Mouse (Mus musculus) cerebellum, adult 18-20 months (tissue): ENCODE data around the gene Rpl13a.
"Not testable (repeated sequence)": the region's sequence is repeated elsewhere in the genome, so short reads cannot be mapped to it uniquely, and the experiment has no call there.

Source experiments
- DNase-seq, 2 experiments: peaks; one replicate each; pipeline ENCODE4 v3.0.0; 2021

Rpl13a gene

DNA sequence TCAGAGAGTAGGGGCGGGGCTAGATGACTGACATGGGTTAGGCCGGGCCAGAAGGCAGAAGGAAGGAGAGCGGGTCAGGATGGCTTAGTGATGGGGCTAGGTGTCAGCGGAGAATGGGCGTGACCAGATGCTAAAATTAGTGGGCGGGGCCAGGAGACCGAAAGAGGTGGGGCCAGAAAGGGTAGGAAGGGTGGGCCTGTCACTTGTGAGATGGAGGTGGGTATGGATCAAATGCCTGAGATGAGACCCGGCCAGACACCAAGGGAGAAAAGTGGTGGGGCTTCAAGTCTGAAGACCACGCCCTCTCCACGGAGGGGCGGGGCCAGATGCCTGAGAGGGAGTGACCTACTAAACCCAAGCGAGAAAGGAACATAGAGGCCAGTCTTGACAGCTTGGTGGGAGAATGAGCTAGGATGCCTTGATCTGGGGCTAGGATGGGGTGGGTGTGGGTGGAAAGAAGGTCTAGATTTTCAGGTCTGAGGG, 6.0 kb upstream of the Rpl13a start:
- DNase-seq: no peak

DNA sequence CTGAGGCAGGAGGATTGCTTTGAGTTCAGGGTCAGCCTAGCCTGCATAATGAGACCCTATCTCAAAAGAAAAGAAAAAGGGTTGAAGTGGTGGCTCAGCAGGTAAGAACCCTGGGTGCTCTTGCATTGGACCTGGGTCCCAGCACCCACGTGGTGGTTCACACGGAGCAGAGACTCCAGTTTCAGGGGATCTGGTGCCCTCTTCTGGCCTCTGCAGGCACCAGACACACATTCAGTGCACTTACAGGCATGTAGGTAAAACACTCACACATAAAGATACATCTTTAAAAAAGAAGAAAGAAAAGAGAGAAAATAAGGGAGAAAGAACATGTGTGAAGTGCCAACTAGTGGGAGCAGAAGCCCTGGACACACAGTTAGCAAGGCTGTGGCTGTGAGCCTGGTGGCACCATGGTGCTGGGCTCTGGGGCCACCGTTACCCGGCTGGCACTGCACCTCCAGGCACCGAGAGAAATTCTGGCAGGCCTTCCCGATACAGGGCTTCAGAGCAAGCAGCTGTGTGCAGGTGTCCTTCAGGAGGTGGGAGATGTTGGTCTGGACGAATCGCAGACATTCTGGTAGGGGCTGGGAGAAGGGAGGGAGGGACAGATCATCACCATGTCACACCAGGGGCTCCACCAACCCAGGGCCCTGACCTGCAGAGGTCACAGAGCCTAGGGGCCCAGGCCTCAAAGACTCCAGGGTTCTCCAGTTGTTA, 5.0 kb upstream of the Rpl13a start:
- DNase-seq: no peak

DNA sequence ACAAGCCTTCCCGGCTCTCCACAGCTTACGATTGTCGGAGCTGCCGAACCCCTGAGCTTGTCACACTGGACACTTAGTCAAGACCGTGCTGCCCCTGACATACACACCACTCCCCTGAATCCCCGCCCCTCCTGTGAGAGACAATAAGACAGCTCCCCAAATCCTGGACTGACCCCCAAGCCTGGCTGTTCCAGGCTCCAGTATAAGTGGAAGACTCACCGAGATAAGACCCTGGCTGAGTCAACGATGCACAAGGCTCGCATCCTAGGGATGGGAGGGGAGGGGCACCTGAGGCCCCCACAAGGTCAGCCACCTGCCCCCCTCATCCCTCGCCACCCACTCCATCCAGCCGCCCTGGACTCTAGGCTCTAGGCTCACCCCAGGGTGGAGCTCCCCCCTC, 3.3 kb upstream of the Rpl13a start:
- DNase-seq: no peak

DNA sequence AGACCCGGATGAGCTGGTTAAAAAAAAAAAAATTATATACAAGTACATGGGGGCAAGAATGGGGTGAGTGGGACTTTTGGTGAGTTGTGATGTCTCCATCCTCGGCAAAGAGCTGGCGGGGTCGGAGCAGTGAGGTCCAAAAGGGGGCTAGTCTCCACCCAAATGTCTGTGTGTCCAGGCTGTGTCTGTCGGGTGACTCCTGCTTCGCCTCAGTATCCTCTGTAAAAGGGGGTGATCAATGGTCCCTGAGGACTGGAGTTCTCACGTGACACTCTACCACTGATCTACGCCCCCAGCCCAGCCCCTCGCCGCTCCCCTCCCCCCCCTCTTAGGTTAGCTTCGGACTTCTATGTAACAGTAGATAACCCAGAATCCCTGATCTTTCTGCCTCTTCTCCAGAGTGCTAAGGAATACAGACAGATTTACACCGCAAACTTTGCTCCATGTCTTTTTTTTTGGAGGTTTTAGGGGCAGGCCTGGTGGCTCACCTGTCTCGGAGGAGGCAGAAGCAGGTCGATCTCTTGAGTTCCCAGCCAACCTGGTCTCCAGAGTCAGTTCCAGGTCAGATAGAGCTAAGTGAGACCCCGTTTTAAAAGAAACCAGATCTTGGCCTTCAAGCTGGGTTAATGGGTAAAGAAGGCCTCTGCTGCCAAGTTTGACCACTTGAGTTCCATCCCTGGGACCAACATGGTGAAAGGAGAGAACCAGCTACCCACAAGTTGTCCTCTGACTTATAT, 1.4 kb upstream of the Rpl13a start:
- no peak for DNase-seq

DNA sequence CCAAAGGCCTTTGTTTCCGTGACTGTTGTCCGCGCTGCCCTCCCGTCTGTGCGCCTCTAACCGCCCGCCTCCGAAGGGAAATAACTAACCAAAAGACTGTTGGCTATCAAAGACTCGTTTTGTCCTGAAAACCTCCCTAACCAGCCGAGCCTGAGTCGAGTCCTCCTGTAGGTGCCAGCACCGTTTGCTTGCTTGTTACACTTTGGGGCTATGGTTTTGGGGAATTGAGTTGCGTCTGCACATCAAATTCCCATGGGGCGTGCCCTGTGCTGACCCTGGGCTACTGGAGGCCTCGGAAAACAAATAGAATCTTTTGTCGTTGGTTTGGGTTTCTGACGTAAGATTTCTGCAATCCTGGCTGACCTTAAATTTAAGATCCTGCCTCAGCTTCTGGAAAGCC, 757 bp upstream of the Rpl13a start:
- no peak for DNase-seq

DNA sequence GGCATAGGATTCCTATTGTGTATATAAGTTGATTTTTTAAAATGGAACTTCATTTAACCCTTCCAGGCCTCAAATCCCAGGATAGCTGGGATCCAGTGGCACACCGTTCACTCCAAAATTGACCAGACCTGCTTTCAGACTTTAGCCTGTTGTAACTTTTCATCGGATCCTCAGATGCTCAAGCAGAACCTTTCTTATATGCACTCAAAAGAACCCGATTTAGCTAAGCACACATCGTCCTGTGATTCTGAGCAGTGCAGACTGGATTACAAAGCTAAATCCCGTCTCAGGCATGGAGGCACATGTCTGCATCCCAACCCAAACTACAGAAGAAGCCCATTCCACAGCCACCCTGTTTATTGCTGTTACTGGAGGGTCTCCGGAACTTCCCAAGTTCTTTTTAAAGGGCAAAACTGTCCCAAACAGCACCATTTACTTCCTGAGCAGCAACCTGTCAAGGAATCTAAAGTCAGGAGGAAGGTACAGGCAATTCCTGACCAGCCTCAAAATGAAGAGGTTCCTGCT, 799 bp downstream of the Rpl13a start:
- DNase-seq: no peak

DNA sequence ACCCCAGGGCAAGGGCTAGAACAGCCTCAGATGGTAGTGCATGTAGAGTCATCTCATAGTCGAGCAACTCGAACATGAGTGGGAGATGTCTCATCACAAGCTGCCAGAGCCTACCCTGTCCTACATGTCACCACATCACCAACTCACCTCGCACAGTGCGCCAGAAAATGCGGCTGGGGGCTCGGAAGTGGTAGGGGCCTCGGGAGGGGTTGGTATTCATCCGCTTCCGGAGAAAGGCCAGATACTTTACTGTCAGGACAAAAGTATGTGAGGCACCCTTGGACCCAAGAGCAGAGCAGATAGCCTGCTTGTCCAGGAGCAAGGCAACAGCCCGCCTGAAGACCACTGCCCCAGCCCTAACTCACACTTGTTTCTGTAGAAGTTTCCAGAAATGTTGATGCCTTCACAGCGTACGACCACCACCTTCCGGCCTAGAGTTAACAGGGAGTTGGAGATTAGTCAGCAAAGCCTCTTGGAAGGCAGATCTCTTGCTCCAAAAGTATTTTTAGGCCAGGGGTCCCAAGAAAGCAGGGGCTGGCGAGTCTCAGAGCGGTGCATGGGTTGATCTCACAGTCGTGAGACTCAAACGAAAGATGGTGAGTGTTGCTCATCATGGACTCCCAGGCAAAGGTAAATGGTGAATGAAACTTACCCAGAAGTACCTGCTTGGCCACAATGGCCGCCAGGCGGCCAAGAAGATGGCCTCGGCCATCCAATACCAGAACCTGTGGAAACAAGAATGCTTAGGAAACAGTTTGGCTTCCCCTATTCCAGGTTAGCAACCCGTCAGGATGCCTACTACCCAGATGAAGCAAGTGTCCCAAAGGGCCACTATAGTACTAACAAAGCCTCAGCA, 1.5 kb downstream of the Rpl13a start:
- DNase-seq: no peak

DNA sequence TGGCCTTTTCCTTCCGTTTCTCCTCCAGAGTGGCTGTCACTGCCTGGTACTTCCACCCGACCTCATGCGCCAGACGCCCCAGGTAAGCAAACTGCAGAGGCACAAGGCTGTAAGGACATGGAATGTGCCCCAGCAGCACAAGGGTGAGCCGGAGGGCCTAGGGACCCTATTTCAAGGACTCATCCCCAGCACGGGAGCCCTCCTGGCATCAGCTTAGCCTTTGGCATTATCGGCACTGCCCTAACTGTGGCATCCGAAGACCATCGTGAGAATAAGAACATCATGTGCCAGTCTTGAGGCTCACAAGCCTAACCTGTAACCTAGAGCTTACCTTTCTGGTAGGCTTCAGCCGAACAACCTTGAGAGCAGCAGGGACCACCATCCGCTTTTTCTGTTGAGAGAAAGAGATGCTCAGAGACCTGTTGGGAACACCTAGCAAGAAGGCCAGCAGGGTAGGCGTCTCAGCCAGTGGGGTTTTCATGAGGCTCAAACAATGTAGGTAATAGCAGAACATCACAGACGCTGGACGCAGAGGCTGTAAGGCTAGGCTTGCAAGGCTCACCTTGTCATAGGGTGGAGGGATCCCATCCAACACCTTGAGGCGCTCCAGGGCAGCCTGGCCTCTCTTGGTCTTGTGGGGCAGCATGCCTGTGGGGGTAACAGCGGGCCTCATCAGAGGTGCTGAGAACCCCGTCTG, 2.3 kb downstream of the Rpl13a start:
- no peak for DNase-seq

DNA sequence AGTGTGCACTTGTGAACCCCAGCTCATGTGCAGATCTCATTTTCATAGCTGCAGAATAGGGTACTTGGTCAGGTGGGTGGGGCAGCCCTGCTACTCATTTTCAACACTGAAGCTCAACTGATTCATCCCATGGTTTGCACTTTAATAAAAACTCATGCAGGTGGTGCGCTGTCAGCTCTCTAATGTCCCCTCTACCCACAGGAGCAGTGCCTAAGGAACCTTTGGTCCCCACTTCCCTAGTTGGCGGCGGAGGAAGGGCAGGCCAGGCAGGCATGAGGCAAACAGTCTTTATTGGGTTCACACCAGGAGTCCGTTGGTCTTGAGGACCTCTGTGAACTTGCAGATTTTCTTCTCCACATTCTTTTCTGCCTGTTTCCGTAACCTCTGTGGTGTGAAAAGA, 2.9 kb downstream of the Rpl13a start:
- DNase-seq: not testable (repeated sequence)

DNA sequence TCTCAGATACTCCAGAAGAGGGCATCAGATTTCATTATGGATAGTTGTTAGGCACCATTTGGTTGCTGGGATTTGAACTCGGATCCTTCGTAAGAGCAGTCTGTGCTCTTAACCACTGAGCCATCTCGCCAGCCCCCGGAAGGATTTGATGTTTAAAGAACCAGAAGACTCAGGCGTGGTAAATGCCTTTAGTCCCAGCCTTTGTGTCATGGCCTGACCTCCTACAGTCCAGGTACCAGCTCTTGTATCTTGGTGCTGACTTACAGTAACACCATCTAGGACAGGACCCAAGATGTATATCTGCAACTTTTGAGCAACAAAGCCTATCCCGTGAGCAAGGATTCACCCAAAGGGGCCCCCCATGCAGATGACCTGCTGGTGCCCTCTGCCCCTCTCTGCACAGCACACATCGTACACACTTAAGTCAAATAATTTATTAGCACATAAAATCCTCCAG, 3.4 kb downstream of the Rpl13a start:
- no peak for DNase-seq

DNA sequence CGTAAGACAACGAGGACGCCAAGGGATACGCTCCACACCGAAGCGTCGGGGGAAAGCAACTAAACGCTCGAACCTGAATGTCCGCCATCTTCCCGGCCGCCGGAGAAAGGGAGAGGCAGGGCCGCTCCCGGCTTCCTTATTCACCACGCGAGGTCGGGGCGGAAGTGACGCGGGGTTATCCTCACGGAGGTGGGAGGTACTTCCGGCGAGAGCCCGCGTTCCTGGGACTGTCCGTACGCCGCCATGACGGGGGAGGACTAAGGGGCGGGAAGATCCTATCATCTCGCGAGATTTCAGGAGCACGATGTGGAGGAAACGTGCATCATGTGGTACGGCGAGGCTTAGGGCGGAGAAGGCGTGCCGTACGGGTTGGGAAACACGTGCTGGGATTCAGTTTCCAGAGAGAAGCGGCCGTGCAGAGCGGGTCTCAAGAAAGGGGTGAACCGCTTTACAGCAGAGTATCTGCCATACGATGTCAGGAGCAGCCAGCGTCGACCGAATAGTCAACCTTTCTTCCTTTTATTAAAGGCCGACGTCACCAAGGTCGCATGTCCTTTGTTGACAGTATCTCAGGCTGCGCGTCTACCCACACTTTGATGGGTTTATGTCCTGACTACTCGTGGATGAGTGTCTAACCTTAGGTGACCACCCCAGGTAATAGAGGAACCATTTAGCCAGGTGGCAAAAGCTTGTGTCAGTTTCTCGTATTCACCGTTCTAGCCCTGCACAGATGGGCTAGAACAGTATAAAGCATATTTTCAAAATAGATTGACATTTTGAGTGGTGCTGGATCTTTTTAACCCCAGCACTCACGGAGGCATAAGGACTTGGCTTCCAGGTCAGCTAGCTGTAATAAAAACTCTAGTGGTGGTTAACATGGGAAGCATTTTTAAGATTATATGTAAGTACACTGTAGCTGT, 4.1 kb downstream of the Rpl13a start, which contains the start of gene Rps11:
Gene Rps11 (minus strand): TSS at position 216 of the 920 bp plus-strand sequence.
- peak; percentile 98 to 99 for DNase-seq

DNA sequence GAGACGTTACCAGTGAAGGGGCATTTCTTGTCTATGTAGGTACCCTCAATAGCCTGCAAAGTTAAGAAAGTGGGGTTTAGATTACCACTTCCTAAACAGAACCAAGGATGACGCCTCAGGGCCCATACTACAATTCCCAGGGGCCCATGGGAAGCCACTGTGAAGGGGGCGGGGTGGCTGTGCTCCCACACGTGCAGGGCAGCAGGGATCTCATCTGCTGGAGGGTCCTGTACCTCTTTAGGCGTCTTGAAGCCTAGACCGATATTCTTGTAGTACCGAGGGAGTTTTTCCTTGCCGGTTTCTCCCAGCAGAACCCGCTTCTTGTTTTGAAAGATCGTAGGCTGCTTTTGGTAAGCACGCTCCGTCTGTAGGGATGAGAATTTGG, 5.4 kb downstream of the Rpl13a start:
- no peak for DNase-seq

DNA sequence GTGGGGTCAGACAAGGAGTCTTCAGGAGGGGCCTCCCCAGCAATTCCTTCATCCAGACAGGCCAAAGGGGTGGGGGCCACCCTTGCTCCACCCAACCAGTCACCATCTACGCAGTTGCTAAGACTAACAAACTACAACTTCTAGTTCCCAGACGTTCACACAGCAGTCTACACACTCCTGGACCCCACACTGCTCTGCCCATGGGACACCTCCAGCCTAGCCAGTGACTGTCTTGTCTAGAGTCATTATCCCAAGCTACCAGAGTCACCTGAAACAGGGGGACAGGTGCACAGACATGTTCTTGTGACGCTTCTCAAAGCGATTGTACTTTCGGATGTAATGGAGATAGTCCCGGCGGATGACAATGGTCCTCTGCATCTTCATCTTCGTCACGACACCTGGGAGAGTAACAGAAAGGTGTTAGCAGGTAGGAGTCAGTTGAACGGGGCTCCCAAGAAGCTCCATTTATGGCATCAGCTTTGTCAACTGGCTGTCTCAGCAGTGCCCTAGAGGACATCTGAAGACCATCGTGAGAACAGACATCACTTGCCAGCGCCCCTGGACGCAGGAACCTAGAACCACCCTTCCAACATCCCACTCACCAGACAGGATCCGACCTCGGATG, 5.9 kb downstream of the Rpl13a start:
- DNase-seq: no peak

DNA sequence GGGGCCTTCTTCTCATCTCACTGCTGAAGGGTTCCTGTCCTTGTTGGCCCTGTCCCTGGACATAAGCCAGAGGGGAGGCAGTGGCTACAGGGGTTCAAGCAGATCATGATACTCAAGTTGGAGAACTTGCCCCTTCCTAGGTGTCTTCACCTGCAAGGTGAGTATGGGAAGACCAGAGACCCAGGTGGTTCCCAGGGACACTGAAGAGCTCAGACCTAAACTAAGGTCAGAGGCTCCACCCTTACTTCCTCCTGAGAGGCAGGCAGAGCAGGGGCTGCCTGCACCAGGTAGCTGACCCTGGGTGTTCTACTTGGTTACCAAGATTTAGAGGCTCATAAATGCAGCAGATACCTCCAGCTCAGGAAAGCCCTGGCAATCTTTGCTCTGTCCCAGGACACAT, 6.6 kb downstream of the Rpl13a start:
- no peak for DNase-seq

DNA sequence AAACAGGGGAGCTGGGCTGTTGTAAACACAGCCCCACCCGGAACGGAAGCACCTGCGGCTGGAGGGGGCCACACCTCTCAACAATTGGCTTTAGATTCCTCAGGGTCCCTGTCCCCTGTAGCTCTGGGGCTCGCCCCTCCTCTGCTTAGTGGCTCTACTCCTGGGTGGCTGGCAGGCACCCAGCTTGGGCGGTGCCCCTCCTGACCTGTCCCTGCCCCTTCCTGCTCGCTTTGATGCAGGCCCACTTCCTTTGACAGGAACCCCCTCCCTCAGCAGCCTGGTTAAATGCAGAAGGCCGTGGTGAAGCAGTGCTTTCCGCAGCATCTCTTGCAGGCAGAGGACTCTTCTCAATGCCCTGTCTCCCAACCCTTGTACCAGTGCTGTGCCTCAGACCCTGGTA, 7.2 kb downstream of the Rpl13a start:
- no peak for DNase-seq

DNA sequence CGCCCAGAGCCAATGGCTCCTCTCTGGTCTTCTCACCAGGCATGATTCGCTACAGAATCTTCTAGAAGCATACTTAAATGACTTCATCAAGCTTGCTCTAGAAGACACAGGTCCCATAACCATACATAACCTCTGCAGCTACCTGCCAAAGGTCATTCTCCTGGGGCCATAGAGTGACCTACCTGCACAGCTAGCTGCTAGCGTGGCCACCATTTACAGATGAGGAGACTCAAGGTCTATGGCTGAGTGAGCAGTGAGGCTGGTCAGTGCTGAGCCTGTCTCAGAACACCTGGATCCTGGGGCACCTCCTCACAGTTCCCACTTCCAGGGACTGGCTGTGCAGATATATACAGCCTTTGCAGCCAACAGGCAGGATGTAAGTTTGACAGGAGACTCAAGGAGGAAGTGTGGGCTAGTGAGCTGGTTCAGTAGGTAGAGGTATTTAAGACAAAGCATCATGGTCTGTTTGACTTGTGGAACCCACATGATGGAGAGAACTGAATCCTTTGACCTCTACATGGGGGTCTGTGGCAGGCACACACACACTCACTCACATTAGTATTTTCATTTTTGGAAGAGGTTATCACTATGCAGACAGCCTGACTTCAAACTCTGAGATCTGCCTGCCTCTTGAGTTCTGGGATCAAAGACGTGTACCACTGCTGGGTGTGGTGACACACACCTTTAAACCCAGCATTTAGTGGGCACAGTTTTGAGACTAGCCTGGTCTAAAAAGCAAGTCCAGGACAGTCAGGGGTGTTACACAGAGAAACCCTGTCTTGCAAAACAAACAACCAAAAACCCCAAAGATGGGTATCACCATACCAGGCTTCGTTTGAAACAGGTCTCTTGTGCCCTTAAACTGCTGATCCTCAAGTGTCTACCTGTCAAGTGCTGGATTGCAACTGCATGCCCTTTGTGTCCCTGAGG, 8.5 kb downstream of the Rpl13a start:
- DNase-seq: no peak

DNA sequence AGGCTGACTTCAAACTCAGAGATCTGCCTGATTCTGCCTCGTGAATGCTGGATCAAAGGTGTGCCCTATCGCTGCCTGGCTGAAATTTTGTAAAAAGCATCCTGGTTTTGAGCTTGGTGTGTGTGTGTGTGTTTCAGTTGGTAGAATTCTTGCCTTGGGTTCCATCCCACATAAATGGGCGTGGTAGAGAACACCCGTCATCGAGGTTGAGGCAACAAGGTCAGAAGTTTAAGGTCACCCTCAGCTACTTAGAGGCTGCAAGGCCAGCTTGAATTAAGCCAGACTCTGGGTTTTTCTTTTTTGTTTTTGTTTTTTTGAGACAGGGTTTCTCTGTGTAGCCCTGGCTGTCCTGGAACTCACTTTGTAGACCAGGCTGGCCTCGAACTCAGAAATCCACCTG, 10.2 kb downstream of the Rpl13a start:
- DNase-seq: no peak

DNA sequence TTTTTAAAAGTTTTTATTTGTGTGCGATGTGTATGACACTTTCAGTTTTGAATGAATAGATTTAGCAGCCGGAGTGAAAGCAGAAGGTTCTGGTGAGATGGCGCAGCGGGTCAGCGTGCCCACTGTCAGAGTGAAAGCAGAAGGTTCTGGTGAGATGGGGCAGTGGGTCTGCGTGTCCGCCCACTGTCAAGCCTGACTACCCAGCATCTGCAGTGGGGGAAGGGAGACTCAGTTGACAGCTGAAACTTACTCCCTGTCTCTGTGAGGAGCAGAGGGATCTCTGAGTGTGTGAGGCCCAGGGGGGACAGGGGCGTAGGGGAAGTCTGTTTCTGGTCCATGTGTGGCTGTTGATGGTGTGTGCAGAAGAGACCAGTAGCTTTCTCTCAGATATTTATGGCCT, 11.0 kb downstream of the Rpl13a start:
- DNase-seq: no peak

DNA sequence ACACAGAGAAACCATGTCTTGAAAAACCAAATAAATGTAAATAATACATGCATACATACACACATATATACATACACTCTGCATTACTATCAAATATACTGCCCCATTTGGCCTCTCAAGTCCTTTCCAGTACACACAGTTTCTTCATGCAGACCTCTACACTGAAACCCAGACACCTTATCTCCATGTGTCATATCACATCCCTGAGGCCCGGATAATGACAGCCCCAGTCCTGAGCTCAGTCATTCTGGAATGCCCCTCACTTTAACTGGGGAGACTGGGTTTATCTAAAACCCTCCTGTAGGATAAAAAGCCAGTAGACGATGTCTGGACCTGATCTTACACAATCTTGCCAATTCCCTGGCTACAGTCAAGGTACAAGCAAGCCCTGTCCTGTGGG, 15.1 kb downstream of the Rpl13a start:
- DNase-seq: no peak

DNA sequence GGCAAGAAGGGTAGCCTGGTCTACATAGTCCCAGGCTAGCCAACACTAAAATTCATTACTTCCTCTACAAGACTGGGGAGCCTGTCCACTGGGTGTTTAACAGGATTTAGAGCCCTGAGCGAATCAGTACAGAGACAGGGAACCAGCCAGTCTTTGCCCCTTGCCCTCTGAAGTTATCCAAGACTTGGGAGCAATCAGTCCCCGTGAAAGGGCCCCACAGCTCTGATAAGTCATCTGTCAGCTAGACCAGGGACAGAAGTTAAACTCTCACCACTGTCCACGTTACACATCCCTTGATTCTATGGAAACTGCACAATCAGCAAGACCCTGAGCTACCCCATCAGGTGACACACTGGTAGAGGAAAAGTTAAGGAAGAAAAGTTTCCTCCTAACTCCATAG, 16.0 kb downstream of the Rpl13a start:
- DNase-seq: no peak
